Mouse (Mus musculus): ENCODE data around the gene Btbd3. TPM values are rescaled to one million over a fixed set of nuclear protein-coding genes. Genes with fewer than 3 reads are reported as not detected.
"Not testable (repeated sequence)": the region's sequence is repeated elsewhere in the genome, so short reads cannot be mapped to it uniquely, and the experiment has no call there.

Gene Btbd3
- polyA plus RNA-seq, 1 experiment from 2014 or later, result 28.3 TPM

DNA sequence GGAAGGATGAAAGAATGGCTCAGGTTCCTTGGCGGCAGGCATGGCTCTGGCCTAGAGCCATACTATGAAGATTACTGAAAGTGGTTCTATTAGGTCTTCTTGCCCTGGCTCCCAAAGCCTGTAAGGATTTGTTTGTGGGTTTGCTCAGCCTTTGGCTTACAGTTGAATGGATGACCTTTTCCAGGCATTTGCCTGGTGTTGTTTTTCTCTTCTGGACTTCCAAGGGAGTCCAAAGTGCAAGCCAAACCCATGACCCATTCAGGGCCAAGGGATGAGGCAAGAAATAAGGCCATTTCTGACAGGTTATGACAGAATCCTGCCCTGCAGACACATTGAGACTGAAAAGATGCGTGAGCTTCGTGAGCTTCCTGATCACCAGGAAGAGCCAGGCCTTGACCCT, 37.9 kb downstream of the Btbd3 start:
- Histone ChIP-seq H3K4me3 (replicated peaks; ENCODE audit: low read length) (no peak overlapping the region), H3K4me1 (replicated peaks; ENCODE audit: control insufficient read depth, insufficient read depth, low read length) (no peaks in the 10 kb centered on the region), H3K9me3 (ENCODE audit: control insufficient read depth, low read length) (no peaks in the 10 kb centered on the region), H3K9ac (replicated peaks; ENCODE audit: low read depth, low read length) (no peak overlapping the region), H3K4me2 (ENCODE audit: low read length) (no peak overlapping the region), H3K27me3 (replicated peaks; ENCODE audit: control insufficient read depth, insufficient read depth, low read length) (no peaks in the 10 kb centered on the region), H3K36me3 (ENCODE audit: control insufficient read depth, insufficient read depth) (no peaks in the 10 kb centered on the region), H3K27ac (ENCODE audit: low read length) (no peak overlapping the region)
- 83% methylated on average over 3 of the region's 3 CpGs for WGBS
- ATAC-seq, result no peak

DNA sequence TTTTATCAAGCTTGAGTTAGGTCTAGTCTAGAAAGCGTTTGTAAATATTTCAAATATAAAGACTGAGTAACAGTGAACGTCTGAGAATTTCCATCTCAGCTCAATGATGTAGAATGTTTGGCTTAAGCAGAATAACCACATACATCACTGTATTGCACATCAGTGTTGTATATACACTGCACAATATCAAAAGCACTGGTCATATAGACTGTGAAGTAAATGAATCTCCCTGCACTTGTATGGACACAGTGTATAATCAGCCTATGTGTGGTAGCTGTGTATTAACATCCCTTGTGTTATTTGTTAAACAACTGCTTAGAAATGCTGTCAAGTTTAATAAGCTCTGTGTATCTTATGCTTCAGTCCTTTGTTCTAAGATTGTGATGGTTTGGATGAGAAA, 49.9 kb downstream of the Btbd3 start:
- H3K27ac ChIP-seq (ENCODE audit: low read length), result no peak overlapping the region
- no peak for ATAC-seq
- H3K9ac ChIP-seq (replicated peaks; ENCODE audit: low read depth, low read length), result no peak overlapping the region
- no peak overlapping the region for H3K4me3 ChIP-seq (replicated peaks; ENCODE audit: low read length)
- no peak overlapping the region for H3K4me2 ChIP-seq (ENCODE audit: low read length)
- no peaks in the 10 kb centered on the region for H3K27me3 ChIP-seq (replicated peaks; ENCODE audit: control insufficient read depth, insufficient read depth, low read length)
- WGBS, result 96% methylated on average over 2 of the region's 2 CpGs
- H3K9me3 ChIP-seq (ENCODE audit: control insufficient read depth, low read length), result no peaks in the 10 kb centered on the region
- no peaks in the 10 kb centered on the region for H3K4me1 ChIP-seq (replicated peaks; ENCODE audit: control insufficient read depth, insufficient read depth, low read length)
- H3K36me3 ChIP-seq (ENCODE audit: control insufficient read depth, insufficient read depth), result no peaks in the 10 kb centered on the region

GRCm38 (mm10) chr2:138315644-138316043, 59.3 kb downstream of the Btbd3 start:
- Histone ChIP-seq H3K4me3 (replicated peaks; ENCODE audit: low read length) (no peak overlapping the region), H3K4me2 (ENCODE audit: low read length) (no peak overlapping the region), H3K36me3 (ENCODE audit: control insufficient read depth, insufficient read depth) (no peaks in the 10 kb centered on the region), H3K9ac (replicated peaks; ENCODE audit: low read depth, low read length) (no peak overlapping the region), H3K27ac (ENCODE audit: low read length) (no peak overlapping the region), H3K9me3 (ENCODE audit: control insufficient read depth, low read length) (no peaks in the 10 kb centered on the region), H3K4me1 (replicated peaks; ENCODE audit: control insufficient read depth, insufficient read depth, low read length) (no peaks in the 10 kb centered on the region), H3K27me3 (replicated peaks; ENCODE audit: control insufficient read depth, insufficient read depth, low read length) (no peaks in the 10 kb centered on the region)
- ATAC-seq, result peak; percentile 50; the same call in 1 of the 2 replicates
- WGBS, result 62% methylated on average over 7 of the region's 7 CpGs

DNA sequence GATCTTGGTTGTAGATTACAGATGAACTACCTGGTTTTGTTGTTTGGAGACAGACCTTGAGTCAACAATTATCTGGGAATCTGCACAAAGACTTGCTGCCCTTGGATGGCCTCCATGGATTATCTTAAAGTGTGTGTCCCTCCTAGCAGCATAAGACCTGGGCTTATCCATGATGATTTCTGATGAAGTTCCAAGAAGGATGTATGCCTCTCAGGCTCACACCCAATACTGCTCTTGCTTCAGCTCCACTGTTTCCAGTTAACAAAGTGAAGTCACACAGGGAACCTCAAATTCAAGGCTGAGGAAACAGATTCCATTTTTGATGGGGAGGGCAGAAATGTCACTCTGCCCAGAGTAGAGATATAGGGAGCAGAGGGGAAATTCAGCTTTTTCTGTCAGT, 64.0 kb downstream of the Btbd3 start:
- Histone ChIP-seq H3K9me3 (ENCODE audit: control insufficient read depth, low read length) (no peaks in the 10 kb centered on the region), H3K27me3 (replicated peaks; ENCODE audit: control insufficient read depth, insufficient read depth, low read length) (no peaks in the 10 kb centered on the region), H3K4me3 (replicated peaks; ENCODE audit: low read length) (no peak overlapping the region), H3K9ac (replicated peaks; ENCODE audit: low read depth, low read length) (no peak overlapping the region), H3K27ac (ENCODE audit: low read length) (no peak overlapping the region), H3K4me2 (ENCODE audit: low read length) (no peak overlapping the region), H3K4me1 (replicated peaks; ENCODE audit: control insufficient read depth, insufficient read depth, low read length) (no peaks in the 10 kb centered on the region), H3K36me3 (ENCODE audit: control insufficient read depth, insufficient read depth) (no peaks in the 10 kb centered on the region)
- no peak for ATAC-seq

- Histone ChIP-seq H3K27me3 (replicated peaks; ENCODE audit: control insufficient read depth, insufficient read depth, low read length) (no peaks in the 10 kb centered on the region), H3K9me3 (ENCODE audit: control insufficient read depth, low read length) (no peaks in the 10 kb centered on the region), H3K4me2 (ENCODE audit: low read length) (no peak overlapping the region), H3K4me3 (replicated peaks; ENCODE audit: low read length) (no peak overlapping the region), H3K9ac (replicated peaks; ENCODE audit: low read depth, low read length) (no peak overlapping the region), H3K27ac (ENCODE audit: low read length) (no peak overlapping the region), H3K4me1 (replicated peaks; ENCODE audit: control insufficient read depth, insufficient read depth, low read length) (no peaks in the 10 kb centered on the region), H3K36me3 (ENCODE audit: control insufficient read depth, insufficient read depth) (no peaks in the 10 kb centered on the region)
- ATAC-seq, result no peak
- 71% methylated on average over 4 of the region's 4 CpGs for WGBS
Observed at GRCm38 (mm10) chr2:138321041-138321481, 64.7 kb downstream of the Btbd3 start.

DNA sequence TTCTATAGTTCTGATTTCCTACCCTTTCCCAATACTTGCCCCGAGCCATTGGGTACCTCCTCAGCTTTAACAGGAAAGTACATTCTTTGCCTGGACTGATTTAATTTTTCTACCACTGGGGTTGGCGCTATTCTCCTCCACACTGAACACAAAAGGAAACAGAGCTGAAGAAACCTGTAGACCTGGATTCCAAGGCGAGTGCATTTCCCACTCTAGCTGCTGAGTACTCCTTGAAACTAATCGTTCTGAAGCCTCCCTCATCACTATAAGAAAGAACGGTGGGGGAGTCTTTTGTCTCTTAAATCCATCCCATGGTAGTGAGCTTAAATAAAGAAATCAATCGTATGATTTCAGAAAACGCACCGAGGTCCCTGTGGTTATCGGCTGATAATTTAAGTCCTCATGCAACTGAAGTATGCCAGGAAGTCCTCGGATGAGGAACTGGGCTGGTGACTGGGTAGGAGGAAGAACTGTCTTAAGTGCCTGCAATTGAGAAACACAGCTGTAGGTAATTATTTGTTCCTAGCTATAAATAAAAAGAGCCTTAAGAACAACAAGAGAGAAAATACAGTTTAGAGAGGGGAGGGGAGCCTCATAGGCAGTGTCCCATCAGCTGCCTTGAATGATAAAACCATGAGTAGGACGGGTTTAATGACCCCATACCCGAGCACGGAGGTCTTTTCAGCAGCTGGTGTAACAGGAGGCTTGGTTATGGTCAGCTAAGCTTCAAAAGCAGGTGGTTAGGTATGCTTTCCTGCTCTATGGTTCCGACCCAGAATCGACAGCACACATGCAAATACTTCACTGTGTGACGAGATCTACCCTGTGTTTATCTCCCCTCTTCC, 66.1 kb downstream of the Btbd3 start:
- no peaks in the 10 kb centered on the region for H3K9me3 ChIP-seq (ENCODE audit: control insufficient read depth, low read length)
- H3K9ac ChIP-seq (replicated peaks; ENCODE audit: low read depth, low read length), result no peak overlapping the region
- H3K4me2 ChIP-seq (ENCODE audit: low read length), result no peak overlapping the region
- H3K4me3 ChIP-seq (replicated peaks; ENCODE audit: low read length), result no peak overlapping the region
- WGBS, result 80% methylated on average over 16 of the region's 16 CpGs
- no peak for ATAC-seq
- no peaks in the 10 kb centered on the region for H3K4me1 ChIP-seq (replicated peaks; ENCODE audit: control insufficient read depth, insufficient read depth, low read length)
- no peak overlapping the region for H3K27ac ChIP-seq (ENCODE audit: low read length)
- H3K27me3 ChIP-seq (replicated peaks; ENCODE audit: control insufficient read depth, insufficient read depth, low read length), result no peaks in the 10 kb centered on the region
- no peaks in the 10 kb centered on the region for H3K36me3 ChIP-seq (ENCODE audit: control insufficient read depth, insufficient read depth)

GRCm38 (mm10) chr2:138326367-138326766, 70.0 kb downstream of the Btbd3 start:
- no peak overlapping the region for H3K9ac ChIP-seq (replicated peaks; ENCODE audit: low read depth, low read length)
- no peaks in the 10 kb centered on the region for H3K9me3 ChIP-seq (ENCODE audit: control insufficient read depth, low read length)
- no peaks in the 10 kb centered on the region for H3K4me1 ChIP-seq (replicated peaks; ENCODE audit: control insufficient read depth, insufficient read depth, low read length)
- no peak overlapping the region for H3K4me3 ChIP-seq (replicated peaks; ENCODE audit: low read length)
- H3K4me2 ChIP-seq (ENCODE audit: low read length), result no peak overlapping the region
- H3K36me3 ChIP-seq (ENCODE audit: control insufficient read depth, insufficient read depth), result no peaks in the 10 kb centered on the region
- H3K27me3 ChIP-seq (replicated peaks; ENCODE audit: control insufficient read depth, insufficient read depth, low read length), result no peaks in the 10 kb centered on the region
- 50% methylated on average over 4 of the region's 4 CpGs for WGBS
- H3K27ac ChIP-seq (ENCODE audit: low read length), result no peak overlapping the region
- no peak for ATAC-seq

GRCm38 (mm10) chr2:138334198-138334597, 77.8 kb downstream of the Btbd3 start:
- not testable (repeated sequence) for H3K9me3 ChIP-seq (ENCODE audit: control insufficient read depth, low read length); H3K9ac ChIP-seq (replicated peaks; ENCODE audit: low read depth, low read length); H3K36me3 ChIP-seq (ENCODE audit: control insufficient read depth, insufficient read depth); ATAC-seq; H3K27ac ChIP-seq (ENCODE audit: low read length); H3K4me1 ChIP-seq (replicated peaks; ENCODE audit: control insufficient read depth, insufficient read depth, low read length); H3K27me3 ChIP-seq (replicated peaks; ENCODE audit: control insufficient read depth, insufficient read depth, low read length); H3K4me3 ChIP-seq (replicated peaks; ENCODE audit: low read length); H3K4me2 ChIP-seq (ENCODE audit: low read length)
- WGBS, result 88% methylated on average over 2 of the region's 2 CpGs

- H3K27ac ChIP-seq (ENCODE audit: low read length), result no peak overlapping the region
- H3K36me3 ChIP-seq (ENCODE audit: control insufficient read depth, insufficient read depth), result no peaks in the 10 kb centered on the region
- H3K9me3 ChIP-seq (ENCODE audit: control insufficient read depth, low read length), result no peaks in the 10 kb centered on the region
- peak; percentile 81 for ATAC-seq
- no peak overlapping the region for H3K4me2 ChIP-seq (ENCODE audit: low read length)
- 4% methylated on average over 6 of the region's 6 CpGs for WGBS
- no peak overlapping the region for H3K4me3 ChIP-seq (replicated peaks; ENCODE audit: low read length)
- no peak overlapping the region for H3K9ac ChIP-seq (replicated peaks; ENCODE audit: low read depth, low read length)
- H3K27me3 ChIP-seq (replicated peaks; ENCODE audit: control insufficient read depth, insufficient read depth, low read length), result no peaks in the 10 kb centered on the region
- H3K4me1 ChIP-seq (replicated peaks; ENCODE audit: control insufficient read depth, insufficient read depth, low read length), result no peaks in the 10 kb centered on the region
Observed at GRCm38 (mm10) chr2:138337886-138338494, 81.6 kb downstream of the Btbd3 start.
